Mouse (Mus musculus) T-cell, adult 66 days (primary cell): Measurements from ENCODE around the gene H2al1n. TPM values are rescaled to one million over a fixed set of nuclear protein-coding genes. Genes with fewer than 3 reads are reported as not detected.

Experiments
- total RNA-seq, 2 experiments: library from RNA; stranded (reverse); gene quantifications; 3 replicates in 1 of 2; 4 replicates in 1 of 2; pipeline ENCODE4 v1.2.4; 2023

H2al1n gene
- not detected for total RNA-seq

DNA sequence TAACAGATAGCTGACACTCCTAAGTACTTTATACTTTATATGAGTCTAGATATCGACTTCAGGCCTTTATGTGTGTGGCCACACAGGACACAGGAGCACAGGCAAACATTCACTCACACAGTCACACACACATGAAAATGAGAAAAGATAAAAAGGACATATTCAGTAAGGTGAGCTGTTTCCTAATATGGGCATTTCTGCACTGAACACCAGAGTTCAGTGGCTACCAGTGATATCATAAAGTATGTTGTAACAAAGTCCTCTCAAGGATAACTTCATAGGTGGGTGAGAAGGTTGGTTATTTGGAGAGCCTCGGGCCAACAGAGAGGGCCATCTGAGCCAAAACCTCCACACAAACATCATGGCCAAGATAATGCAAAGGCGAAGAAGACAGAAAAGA lies at the start of gene H2al1n:
TSS of gene H2al1n (plus strand) at position 301 of the 400 bp plus-strand sequence.

